Mouse (Mus musculus) MEL (cell line): ENCODE measurements around the gene Arhgap4. TPM values are rescaled to one million over a fixed set of nuclear protein-coding genes. Genes with fewer than 3 reads are reported as not detected.
A peak's percentile ranks its signal among the peaks of the same experiment; 100 is the strongest.

Experiments used
- DNase-seq: peaks from one replicate; pipeline ENCODE4 v3.0.0; 2011; ENCODE audit warnings: low read depth, low spot score
- H3K27ac ChIP-seq: 2 replicates; pipeline ENCODE4 v1.5.1; 2012; ENCODE audit warnings: low read depth, mild to moderate bottlenecking, control low read depth, low read length, moderate library complexity; ENCODE audit not compliant: control insufficient read depth
- H3K27me3 ChIP-seq, 2 experiments: fragments of 150-350 bp in 1 of 2; sonication (generic) in 1 of 2; 2 replicates each; pipeline ENCODE4 v1.6.1; 2012; ENCODE audit warnings: low read length in 2 of 2, mild to moderate bottlenecking in 2 of 2, improper control_type of control experiment in 1 of 2, moderate library complexity in 1 of 2; ENCODE audit not compliant: insufficient read depth in 2 of 2, control insufficient read depth in 1 of 2
- H3K36me3 ChIP-seq, 2 experiments: 2 replicates each; pipeline ENCODE4 v1.6.1; 2012 to 2014; ENCODE audit warnings: low read length in 2 of 2, improper control_type of control experiment in 1 of 2, inconsistent platforms in 1 of 2, mild to moderate bottlenecking in 1 of 2; ENCODE audit not compliant: insufficient read depth in 2 of 2, control insufficient read depth in 1 of 2
- H3K4me1 ChIP-seq, 2 experiments: fragments of 150-350 bp in 1 of 2; sonication (generic) in 1 of 2; 2 replicates each; pipeline ENCODE4 v1.6.1; 2012; ENCODE audit warnings: low read length in 2 of 2, improper control_type of control experiment in 1 of 2, mild to moderate bottlenecking in 1 of 2; ENCODE audit not compliant: insufficient read depth in 2 of 2, control insufficient read depth in 1 of 2
- H3K4me3 ChIP-seq, 2 experiments: fragments of 150-350 bp in 1 of 2; sonication (generic) in 1 of 2; 2 replicates each; pipeline ENCODE4 v1.5.1; 2012; ENCODE audit warnings: low read depth in 2 of 2, low read length in 2 of 2, mild to moderate bottlenecking in 2 of 2, moderate library complexity in 2 of 2, control low read depth in 1 of 2, improper control_type of control experiment in 1 of 2; ENCODE audit not compliant: control insufficient read depth in 1 of 2, insufficient read depth in 1 of 2
- H3K79me2 ChIP-seq: 2 replicates; pipeline ENCODE4 v1.6.1; 2012; ENCODE audit warnings: mild to moderate bottlenecking, low read length, moderate library complexity; ENCODE audit not compliant: control insufficient read depth, poor library complexity, insufficient read depth
- H3K9ac ChIP-seq: 2 replicates; pipeline ENCODE4 v1.6.1; 2012; ENCODE audit warnings: low read depth, mild to moderate bottlenecking, control low read depth, low read length, moderate library complexity; ENCODE audit not compliant: control insufficient read depth, poor library complexity, severe bottlenecking
- H3K9me3 ChIP-seq: fragments of 150-350 bp; sonication (generic); replicated peaks from 2 replicates; pipeline ENCODE4 v1.6.1; 2012; ENCODE audit warnings: mild to moderate bottlenecking, low read length, improper control_type of control experiment, moderate library complexity; ENCODE audit not compliant: insufficient read depth
- BHLHE40 ChIP-seq: IDR thresholded peaks from 2 replicates; pipeline ENCODE4 v1.6.1; 2012; ENCODE audit warnings: low read depth, mild to moderate bottlenecking, inconsistent platforms, low read length, improper control_type of control experiment, borderline replicate concordance
- E2F4 ChIP-seq: IDR thresholded peaks from 2 replicates; pipeline ENCODE4 v1.6.1; 2011; ENCODE audit warnings: low read depth, low read length, improper control_type of control experiment, borderline replicate concordance
- GABPA ChIP-seq: IDR thresholded peaks from 2 replicates; pipeline ENCODE4 v1.6.1; 2012; ENCODE audit warnings: low read depth, mild to moderate bottlenecking, inconsistent platforms, low read length, improper control_type of control experiment, moderate library complexity
- GATA1 ChIP-seq: IDR thresholded peaks from 2 replicates; pipeline ENCODE4 v1.6.1; 2011; ENCODE audit warnings: low read depth, low read length, improper control_type of control experiment
- JUND ChIP-seq: IDR thresholded peaks from 2 replicates; pipeline ENCODE4 v1.6.1; 2011; ENCODE audit warnings: low read depth, mild to moderate bottlenecking, improper control_type of control experiment, low read length
- MAFK ChIP-seq: IDR thresholded peaks from 2 replicates; pipeline ENCODE4 v1.6.1; 2011; ENCODE audit warnings: low read depth, mild to moderate bottlenecking, low read length, improper control_type of control experiment, borderline replicate concordance
- MAZ ChIP-seq: IDR thresholded peaks from 2 replicates; pipeline ENCODE4 v1.6.1; 2012; ENCODE audit warnings: low read depth, mild to moderate bottlenecking, inconsistent platforms, low read length, improper control_type of control experiment
- MEF2A ChIP-seq: IDR thresholded peaks from 2 replicates; pipeline ENCODE4 v1.6.1; 2014; ENCODE audit warnings: low read depth, mild to moderate bottlenecking, inconsistent platforms, low read length, improper control_type of control experiment; ENCODE audit not compliant: poor library complexity, insufficient replicate concordance, severe bottlenecking; ENCODE audit errors: extremely low read depth
- MXI1 ChIP-seq: IDR thresholded peaks from 2 replicates; pipeline ENCODE4 v1.6.1; 2011; ENCODE audit warnings: mild to moderate bottlenecking, low read depth, low read length, improper control_type of control experiment
- MYC ChIP-seq: IDR thresholded peaks from 2 replicates; pipeline ENCODE4 v1.6.1; 2011; ENCODE audit warnings: low read depth, mild to moderate bottlenecking, low read length, improper control_type of control experiment, moderate library complexity
- NRF1 ChIP-seq: IDR thresholded peaks from 2 replicates; pipeline ENCODE4 v1.6.1; 2014; ENCODE audit warnings: low read depth, mild to moderate bottlenecking, inconsistent platforms, low read length, improper control_type of control experiment, moderate library complexity; ENCODE audit not compliant: poor library complexity, insufficient read depth, severe bottlenecking
- POLR2AphosphoS2 ChIP-seq: IDR thresholded peaks from 2 replicates; pipeline ENCODE4 v1.6.1; 2011; ENCODE audit warnings: low read length, improper control_type of control experiment
- POLR2AphosphoS5 ChIP-seq: IDR thresholded peaks from 2 replicates; pipeline ENCODE4 v1.6.1; 2012; ENCODE audit warnings: low read depth, borderline replicate concordance, mild to moderate bottlenecking, inconsistent platforms, low read length, moderate library complexity, mixed read lengths
- SIN3A ChIP-seq: IDR thresholded peaks from 2 replicates; pipeline ENCODE4 v1.6.1; 2012; ENCODE audit warnings: low read length, improper control_type of control experiment, inconsistent platforms
- SMC3 ChIP-seq: IDR thresholded peaks from 2 replicates; pipeline ENCODE4 v1.6.1; 2011; ENCODE audit warnings: low read depth, low read length, improper control_type of control experiment
- TAL1 ChIP-seq: IDR thresholded peaks from 2 replicates; pipeline ENCODE4 v1.6.1; 2012; ENCODE audit warnings: mild to moderate bottlenecking, inconsistent platforms, low read length, moderate library complexity, mixed read lengths
- TBP ChIP-seq: IDR thresholded peaks from 2 replicates; pipeline ENCODE4 v1.8.0; 2011; ENCODE audit warnings: low read depth, low read length, improper control_type of control experiment
- USF1 ChIP-seq: IDR thresholded peaks from 2 replicates; pipeline ENCODE4 v1.6.1; 2014; ENCODE audit warnings: low read depth, mild to moderate bottlenecking, inconsistent platforms, low read length, improper control_type of control experiment, moderate library complexity
- USF2 ChIP-seq, 2 experiments: IDR thresholded peaks; 2 replicates each; pipeline ENCODE4 v1.6.1; 2011 to 2012; ENCODE audit warnings: improper control_type of control experiment in 2 of 2, low read length in 2 of 2, borderline replicate concordance in 1 of 2, inconsistent platforms in 1 of 2, low read depth in 1 of 2, mild to moderate bottlenecking in 1 of 2; ENCODE audit not compliant: insufficient read depth in 1 of 2
- ZKSCAN1 ChIP-seq: IDR thresholded peaks from 2 replicates; pipeline ENCODE4 v1.6.1; 2012; ENCODE audit warnings: low read depth, mild to moderate bottlenecking, inconsistent platforms, low read length, improper control_type of control experiment, moderate library complexity
- ZMIZ1 ChIP-seq: IDR thresholded peaks from 2 replicates; pipeline ENCODE4 v1.6.1; 2012; ENCODE audit warnings: low read depth, mild to moderate bottlenecking, inconsistent platforms, low read length, improper control_type of control experiment, moderate library complexity
- polyA plus RNA-seq, 2 experiments: library from polyadenylated mRNA; stranded (reverse) in 1 of 2; unstranded in 1 of 2; fragments of >175 nt in 1 of 2; fragments of >200 nt in 1 of 2; gene quantifications; 2 replicates each; pipeline versions ENCODE4 v1.2.1 to v1.2.4; 2012; ENCODE audit warnings: low replicate concordance in 2 of 2, low read depth in 1 of 2; ENCODE audit not compliant: insufficient read length in 2 of 2, insufficient read depth in 1 of 2, missing spikeins in 1 of 2
- total RNA-seq: library from RNA; depleted of rRNA; stranded (reverse); fragments of 300-350 nt; gene quantifications from 2 replicates; pipeline ENCODE4 v1.2.3, GENCODE M21; 2012

Arhgap4 gene
- total and polyA plus RNA-seq, 3 experiments = 10.3 to 24.5 TPM; not detected in 1

- Histone ChIP-seq H3K4me1 (peaks cover 0 to 3% of the 10 kb centered on the region in 2 experiments; a peak in 2 of 4 replicates), H3K79me2 (no peaks in the 10 kb centered on the region), H3K4me3 (no peak overlapping the region), H3K9me3 (no peaks in the 10 kb centered on the region), H3K9ac (no peak overlapping the region), H3K27ac (no peak overlapping the region), H3K27me3 (no peaks in the 10 kb centered on the region), H3K36me3 (no peaks in the 10 kb centered on the region)
- no peak for TF ChIP-seq ZKSCAN1
- TF ChIP-seq E2F4 = no peak
- no peak for TF ChIP-seq MEF2A
- TF ChIP-seq JUND = no peak
- TF ChIP-seq MAFK = no peak
- no peak for TF ChIP-seq POLR2AphosphoS5
- TF ChIP-seq USF2 (IDR thresholded peaks at IDR 0.05; ENCODE audit: borderline replicate concordance in 1 of 2, insufficient read depth in 1 of 2, low read depth in 1 of 2, low read length in 2 of 2) = no peak
- TF ChIP-seq BHLHE40 = no peak
- DNase-seq = no peak
These were observed 50.2 kb downstream of the Arhgap4 start for GRCm38 (mm10) chrX:73871474-73871873.

- TF ChIP-seq MXI1 (peak; percentile 98), SIN3A (peak; percentile 99), GATA1 (peak; percentile 29; the same call in 1 of the 2 replicates), POLR2AphosphoS2 (no peak)
- Histone ChIP-seq H3K79me2 (no peaks in the 10 kb centered on the region), H3K4me1 (no peaks in the 10 kb centered on the region), H3K4me3 (no peak overlapping the region), H3K9me3 (no peaks in the 10 kb centered on the region), H3K36me3 (no peaks in the 10 kb centered on the region), H3K27me3 (no peaks in the 10 kb centered on the region), H3K9ac (no peak overlapping the region), H3K27ac (no peak overlapping the region)
- peak; percentile 56 for DNase-seq
These were observed 52.3 kb downstream of the Arhgap4 start for GRCm38 (mm10) chrX:73869334-73869733.

GRCm38 (mm10) chrX:73867852-73868251, 53.8 kb downstream of the Arhgap4 start:
- Histone ChIP-seq H3K4me1 (no peaks in the 10 kb centered on the region), H3K9ac (no peak overlapping the region), H3K36me3 (no peaks in the 10 kb centered on the region), H3K79me2 (no peaks in the 10 kb centered on the region), H3K27ac (no peak overlapping the region), H3K27me3 (no peaks in the 10 kb centered on the region), H3K9me3 (no peaks in the 10 kb centered on the region), H3K4me3 (no peak overlapping the region)
- no peak for DNase-seq
- TF ChIP-seq SMC3 = no peak
- no peak for TF ChIP-seq MAZ
- TF ChIP-seq TBP = no peak
- no peak for TF ChIP-seq USF1
- no peak for TF ChIP-seq GABPA
- TF ChIP-seq TAL1 = no peak
- no peak for TF ChIP-seq MYC
- no peak for TF ChIP-seq NRF1
- TF ChIP-seq ZMIZ1 = no peak
